Mouse (Mus musculus): Measurements from ENCODE around the gene Cpped1. TPM values are rescaled to one million over a fixed set of nuclear protein-coding genes. Genes with fewer than 3 reads are reported as not detected.
A peak's percentile ranks its signal among the peaks of the same experiment; 100 is the strongest.

Gene Cpped1
- polyA plus RNA-seq, 1 experiment from 2014 or later: 28.0 TPM

DNA sequence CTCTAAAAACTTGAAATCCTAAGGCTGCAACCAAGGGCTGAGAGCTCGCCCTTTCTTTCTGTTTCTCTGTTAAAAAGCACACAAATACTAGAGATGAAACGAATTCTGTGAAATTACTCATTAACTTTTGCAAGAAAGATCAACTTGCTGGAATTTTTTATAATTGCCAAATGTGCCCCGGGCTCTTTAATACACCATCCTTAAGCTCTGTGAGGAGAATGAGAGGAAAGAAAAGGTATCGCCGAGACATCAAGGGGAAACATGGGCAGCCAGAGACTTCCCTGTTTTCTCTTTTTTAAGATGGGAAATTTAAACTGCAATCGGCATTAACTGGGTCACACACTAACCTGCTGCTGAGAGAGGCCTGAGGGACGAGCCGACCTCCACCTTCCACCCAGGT, 84.9 kb downstream of the Cpped1 start:
- WGBS: 81% methylated on average over 8 of the region's 8 CpGs
- Histone ChIP-seq H3K27me3 (replicated peaks; ENCODE audit: control insufficient read depth, insufficient read depth, low read length) (no peaks in the 10 kb centered on the region), H3K36me3 (ENCODE audit: control insufficient read depth, insufficient read depth, low read length) (no peaks in the 10 kb centered on the region), H3K4me1 (replicated peaks; ENCODE audit: control insufficient read depth, insufficient read depth, low read length) (no peaks in the 10 kb centered on the region), H3K9ac (ENCODE audit: low read depth, low read length) (no peak overlapping the region), H3K27ac (ENCODE audit: low read depth, low read length) (no peak overlapping the region), H3K4me3 (ENCODE audit: low read depth, low read length) (no peak overlapping the region), H3K4me2 (no peak overlapping the region), H3K9me3 (ENCODE audit: control insufficient read depth, low read length) (no peaks in the 10 kb centered on the region)
- DNase-seq (ENCODE audit: low spot score) (no peak), ATAC-seq (replicated peaks; ENCODE audit: low FRiP score) (no peak)

DNA sequence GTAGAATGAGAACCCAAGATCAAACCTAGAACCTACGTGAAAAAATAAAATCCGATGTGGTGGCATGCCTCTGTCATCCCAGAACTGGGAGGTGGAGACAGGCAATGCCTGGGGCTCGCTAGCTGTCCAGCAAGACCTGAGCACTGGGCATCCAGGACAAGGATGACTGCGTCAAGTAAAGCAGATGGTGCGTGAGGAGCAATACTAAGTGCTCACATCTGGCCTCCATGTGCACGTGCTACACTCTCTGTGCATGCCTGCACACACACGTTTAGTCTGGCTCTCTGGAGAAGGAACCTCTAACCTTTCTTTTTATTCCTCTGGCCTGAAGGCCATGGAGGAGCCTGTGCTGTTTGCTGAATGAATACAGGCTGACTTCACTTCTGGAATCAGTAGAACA, 88.5 kb downstream of the Cpped1 start:
- H3K4me2 ChIP-seq: no peak overlapping the region
- no peaks in the 10 kb centered on the region for H3K36me3 ChIP-seq (ENCODE audit: control insufficient read depth, insufficient read depth, low read length)
- DNase-seq (ENCODE audit: low spot score) (no peak), ATAC-seq (replicated peaks; ENCODE audit: low FRiP score) (no peak)
- H3K9ac ChIP-seq (ENCODE audit: low read depth, low read length): no peak overlapping the region
- no peak overlapping the region for H3K27ac ChIP-seq (ENCODE audit: low read depth, low read length)
- no peaks in the 10 kb centered on the region for H3K4me1 ChIP-seq (replicated peaks; ENCODE audit: control insufficient read depth, insufficient read depth, low read length)
- WGBS: 81% methylated on average over 7 of the region's 7 CpGs
- H3K27me3 ChIP-seq (replicated peaks; ENCODE audit: control insufficient read depth, insufficient read depth, low read length): no peaks in the 10 kb centered on the region
- no peaks in the 10 kb centered on the region for H3K9me3 ChIP-seq (ENCODE audit: control insufficient read depth, low read length)
- no peak overlapping the region for H3K4me3 ChIP-seq (ENCODE audit: low read depth, low read length)

DNA sequence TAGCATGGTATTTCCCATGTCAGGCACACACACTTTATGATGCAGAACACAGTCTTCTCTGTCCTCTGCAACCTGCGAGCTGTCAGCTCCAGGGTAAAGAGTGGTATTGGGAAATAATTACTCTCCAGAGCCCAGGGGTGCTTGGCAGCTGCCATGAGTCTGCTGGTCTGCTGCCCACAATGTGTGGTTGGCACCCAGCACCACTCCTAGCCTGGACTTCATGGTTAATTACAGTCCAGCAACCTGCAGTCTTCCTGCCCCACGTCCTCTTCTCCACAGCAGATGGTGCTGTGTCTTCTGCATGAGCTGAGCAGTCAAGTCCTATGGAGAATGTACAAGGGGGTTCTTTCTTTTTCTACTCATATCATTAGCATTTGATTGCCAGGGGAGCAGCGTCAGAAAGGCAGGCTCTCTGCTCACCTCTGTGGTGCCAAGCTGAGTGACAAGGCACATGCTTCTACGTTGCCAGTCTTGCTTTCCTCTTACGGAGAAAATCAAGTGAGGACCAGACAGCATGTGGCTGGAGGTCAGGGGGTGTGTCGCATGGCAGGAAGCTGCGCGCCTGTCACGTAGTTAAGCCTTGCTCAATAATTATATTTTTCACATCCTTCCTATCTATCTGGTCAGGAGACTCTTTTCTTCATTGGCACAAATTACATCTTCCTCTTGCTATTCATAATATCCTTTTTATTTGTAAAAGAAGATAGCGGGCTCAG, 94.2 kb downstream of the Cpped1 start:
- Histone ChIP-seq H3K9ac (ENCODE audit: low read depth, low read length) (no peak overlapping the region), H3K27me3 (replicated peaks; ENCODE audit: control insufficient read depth, insufficient read depth, low read length) (no peaks in the 10 kb centered on the region), H3K9me3 (ENCODE audit: control insufficient read depth, low read length) (no peaks in the 10 kb centered on the region), H3K4me2 (no peak overlapping the region), H3K36me3 (ENCODE audit: control insufficient read depth, insufficient read depth, low read length) (no peaks in the 10 kb centered on the region), H3K4me1 (replicated peaks; ENCODE audit: control insufficient read depth, insufficient read depth, low read length) (no peaks in the 10 kb centered on the region), H3K27ac (ENCODE audit: low read depth, low read length) (no peak overlapping the region), H3K4me3 (ENCODE audit: low read depth, low read length) (no peak overlapping the region)
- no peak for DNase-seq (ENCODE audit: low spot score)
- no peak for ATAC-seq (replicated peaks; ENCODE audit: low FRiP score)
- WGBS: 82% methylated on average over 10 of the region's 10 CpGs

DNA sequence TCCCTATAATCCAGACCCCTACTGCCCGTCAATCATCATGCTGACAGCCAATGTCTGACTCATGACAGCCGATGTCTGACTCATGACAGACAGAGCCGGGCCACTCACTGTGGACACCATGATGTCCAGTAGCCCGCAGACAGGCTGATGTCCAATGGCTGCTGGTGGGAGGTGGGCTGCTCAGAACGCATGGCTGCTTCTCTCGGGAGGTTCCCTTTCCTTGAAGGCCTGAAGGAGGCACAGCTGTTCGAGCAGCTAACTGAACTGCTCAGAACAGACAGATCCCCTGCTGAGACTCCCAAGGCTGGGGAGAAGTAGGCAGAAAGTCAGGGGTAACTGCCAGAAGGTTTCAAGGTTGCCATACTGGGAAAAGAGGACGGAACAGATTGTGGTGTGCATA, 97.1 kb downstream of the Cpped1 start:
- WGBS: 74% methylated on average over 8 of the region's 8 CpGs
- no peak overlapping the region for H3K9ac ChIP-seq (ENCODE audit: low read depth, low read length)
- no peak for ATAC-seq (replicated peaks; ENCODE audit: low FRiP score)
- H3K4me3 ChIP-seq (ENCODE audit: low read depth, low read length): no peak overlapping the region
- no peak for DNase-seq (ENCODE audit: low spot score)
- H3K4me1 ChIP-seq (replicated peaks; ENCODE audit: control insufficient read depth, insufficient read depth, low read length): no peaks in the 10 kb centered on the region
- H3K27me3 ChIP-seq (replicated peaks; ENCODE audit: control insufficient read depth, insufficient read depth, low read length): no peaks in the 10 kb centered on the region
- no peak overlapping the region for H3K4me2 ChIP-seq
- no peaks in the 10 kb centered on the region for H3K36me3 ChIP-seq (ENCODE audit: control insufficient read depth, insufficient read depth, low read length)
- H3K27ac ChIP-seq (ENCODE audit: low read depth, low read length): no peak overlapping the region
- H3K9me3 ChIP-seq (ENCODE audit: control insufficient read depth, low read length): no peaks in the 10 kb centered on the region

DNA sequence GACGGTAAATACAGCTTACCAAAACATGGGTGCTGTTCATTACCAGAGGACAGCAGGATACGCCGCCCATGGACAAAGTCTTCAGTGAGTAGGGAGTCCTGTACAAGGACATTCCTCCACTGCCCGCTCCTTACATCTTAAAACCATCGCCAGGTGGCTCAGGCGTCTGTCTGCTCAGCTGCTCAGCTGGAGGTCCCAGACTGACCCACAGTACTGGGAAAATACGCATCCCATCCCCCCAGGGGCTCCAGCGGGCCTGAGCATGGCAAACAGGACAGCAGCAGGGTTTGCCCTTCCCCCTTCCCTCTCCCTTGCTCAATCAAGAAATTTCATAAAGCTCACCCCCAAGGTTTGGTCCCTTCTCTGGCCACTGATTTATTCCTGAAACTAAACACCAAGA, 99.6 kb downstream of the Cpped1 start:
- no peak overlapping the region for H3K27ac ChIP-seq (ENCODE audit: low read depth, low read length)
- no peak for ATAC-seq (replicated peaks; ENCODE audit: low FRiP score)
- DNase-seq (ENCODE audit: low spot score): no peak
- no peaks in the 10 kb centered on the region for H3K4me1 ChIP-seq (replicated peaks; ENCODE audit: control insufficient read depth, insufficient read depth, low read length)
- no peak overlapping the region for H3K9ac ChIP-seq (ENCODE audit: low read depth, low read length)
- H3K36me3 ChIP-seq (ENCODE audit: control insufficient read depth, insufficient read depth, low read length): no peaks in the 10 kb centered on the region
- H3K27me3 ChIP-seq (replicated peaks; ENCODE audit: control insufficient read depth, insufficient read depth, low read length): no peaks in the 10 kb centered on the region
- H3K9me3 ChIP-seq (ENCODE audit: control insufficient read depth, low read length): no peaks in the 10 kb centered on the region
- H3K4me2 ChIP-seq: no peak overlapping the region
- WGBS: 67% methylated on average over 8 of the region's 8 CpGs
- no peak overlapping the region for H3K4me3 ChIP-seq (ENCODE audit: low read depth, low read length)

DNA sequence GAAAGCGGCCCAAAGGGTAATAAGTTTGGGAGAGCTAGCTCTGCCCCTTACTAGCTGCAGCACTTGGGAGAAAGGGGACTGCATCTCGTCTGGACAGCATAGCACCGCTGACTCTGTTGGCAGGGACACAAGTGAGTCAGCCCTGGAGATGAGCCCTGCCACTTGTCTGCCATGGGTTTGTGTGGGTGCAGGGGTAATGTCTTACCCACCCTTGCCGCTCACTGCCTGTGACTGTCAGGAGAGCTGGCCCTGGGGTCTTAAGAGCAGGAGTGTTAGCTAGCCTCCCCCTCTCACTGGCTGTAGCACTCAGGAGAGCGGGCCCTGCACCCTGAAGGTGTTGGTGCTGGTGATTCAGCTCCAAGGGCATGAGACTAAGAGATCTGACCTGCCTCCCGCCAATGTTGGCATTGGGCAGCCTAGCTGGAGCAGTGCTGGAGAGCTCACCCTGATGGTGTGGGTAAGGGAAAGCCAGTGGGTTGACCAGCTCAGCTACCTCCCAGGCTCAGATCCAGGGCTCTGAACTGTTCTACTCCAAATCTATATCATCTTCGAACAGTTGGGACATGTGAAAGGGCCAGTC, 107.2 kb downstream of the Cpped1 start:
- Histone ChIP-seq H3K27me3 (replicated peaks; ENCODE audit: control insufficient read depth, insufficient read depth, low read length) (no peaks in the 10 kb centered on the region), H3K4me1 (replicated peaks; ENCODE audit: control insufficient read depth, insufficient read depth, low read length) (no peaks in the 10 kb centered on the region), H3K9me3 (ENCODE audit: control insufficient read depth, low read length) (no peaks in the 10 kb centered on the region), H3K36me3 (ENCODE audit: control insufficient read depth, insufficient read depth, low read length) (no peaks in the 10 kb centered on the region), H3K9ac (ENCODE audit: low read depth, low read length) (no peak overlapping the region), H3K4me2 (no peak overlapping the region), H3K4me3 (ENCODE audit: low read depth, low read length) (no peak overlapping the region), H3K27ac (ENCODE audit: low read depth, low read length) (no peak overlapping the region)
- ATAC-seq (replicated peaks; ENCODE audit: low FRiP score): no peak
- 81% methylated on average over 7 of the region's 7 CpGs for WGBS
- no peak for DNase-seq (ENCODE audit: low spot score)

DNA sequence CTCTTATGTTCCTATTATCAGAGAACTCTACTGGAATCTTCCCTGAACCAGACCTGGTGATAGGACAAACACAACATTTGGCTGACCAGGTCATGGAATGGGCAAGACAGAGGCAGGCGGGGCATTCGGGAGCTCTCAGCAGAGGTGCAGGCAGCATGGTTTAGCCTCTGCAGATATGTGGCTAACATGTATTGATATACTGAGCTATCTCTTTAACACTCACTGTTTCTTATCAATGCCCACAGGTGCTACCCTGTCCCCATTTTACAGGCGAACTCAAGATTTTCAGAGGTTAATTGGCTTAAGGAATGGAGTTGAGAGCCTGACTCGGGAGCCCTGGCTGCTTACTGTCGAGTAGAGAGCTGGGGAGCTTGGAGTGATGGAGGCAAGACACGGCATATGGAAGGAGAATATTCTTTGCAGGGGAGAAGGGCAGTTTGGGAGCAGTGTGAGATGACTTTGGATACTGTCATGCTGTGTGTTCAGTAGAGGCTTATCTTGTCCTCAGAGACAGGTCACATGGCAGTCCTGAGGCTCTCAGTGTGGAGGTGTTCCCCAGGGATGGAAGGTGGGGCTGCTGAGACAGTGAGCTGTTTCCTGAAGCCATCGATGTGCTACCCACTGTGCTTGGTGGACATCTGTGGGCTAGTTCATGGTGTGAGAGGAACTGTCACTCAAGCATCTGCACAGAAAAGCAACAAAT, 113.3 kb downstream of the Cpped1 start:
- no peak overlapping the region for H3K4me3 ChIP-seq (ENCODE audit: low read depth, low read length)
- no peaks in the 10 kb centered on the region for H3K27me3 ChIP-seq (replicated peaks; ENCODE audit: control insufficient read depth, insufficient read depth, low read length)
- no peak overlapping the region for H3K27ac ChIP-seq (ENCODE audit: low read depth, low read length)
- H3K9ac ChIP-seq (ENCODE audit: low read depth, low read length): no peak overlapping the region
- peak; percentile 62 for ATAC-seq (replicated peaks; ENCODE audit: low FRiP score)
- H3K36me3 ChIP-seq (ENCODE audit: control insufficient read depth, insufficient read depth, low read length): no peaks in the 10 kb centered on the region
- no peak for DNase-seq (ENCODE audit: low spot score)
- 0 out of 2 replicates have a peak, but pooled peaks cover 3% of the 10 kb centered on the region for H3K9me3 ChIP-seq (ENCODE audit: control insufficient read depth, low read length)
- WGBS: 53% methylated on average over 7 of the region's 7 CpGs
- H3K4me1 ChIP-seq (replicated peaks; ENCODE audit: control insufficient read depth, insufficient read depth, low read length): peaks cover 3% of the 10 kb centered on the region; the same call in 1 of the 2 replicates
- no peak overlapping the region for H3K4me2 ChIP-seq

DNA sequence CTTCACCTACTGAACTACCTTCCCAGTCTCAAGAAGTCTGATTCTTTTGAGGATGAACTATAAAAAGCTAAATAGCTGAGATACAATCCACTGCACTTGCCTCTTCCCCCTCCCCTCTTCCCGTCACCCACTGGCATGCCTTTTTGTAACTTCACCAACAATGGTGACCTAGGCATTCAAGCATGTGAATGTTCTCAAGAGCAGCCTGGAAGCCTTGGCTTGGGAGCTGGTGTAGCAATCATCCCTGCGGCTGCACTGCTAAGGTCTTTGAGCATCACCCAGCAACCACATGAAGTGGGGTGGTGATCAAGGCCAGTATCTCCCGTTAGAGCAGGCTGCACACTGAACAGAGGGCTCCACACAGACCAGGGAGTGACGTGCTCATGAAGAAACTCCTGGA, 114.6 kb downstream of the Cpped1 start:
- 72% methylated on average over 4 of the region's 4 CpGs for WGBS
- Histone ChIP-seq H3K9ac (ENCODE audit: low read depth, low read length) (no peak overlapping the region), H3K4me2 (no peak overlapping the region), H3K36me3 (ENCODE audit: control insufficient read depth, insufficient read depth, low read length) (no peaks in the 10 kb centered on the region), H3K9me3 (ENCODE audit: control insufficient read depth, low read length) (0 out of 2 replicates have a peak, but pooled peaks cover 3% of the 10 kb centered on the region), H3K4me3 (ENCODE audit: low read depth, low read length) (no peak overlapping the region), H3K27me3 (replicated peaks; ENCODE audit: control insufficient read depth, insufficient read depth, low read length) (no peaks in the 10 kb centered on the region), H3K4me1 (replicated peaks; ENCODE audit: control insufficient read depth, insufficient read depth, low read length) (peaks cover 3% of the 10 kb centered on the region; the same call in 1 of the 2 replicates), H3K27ac (ENCODE audit: low read depth, low read length) (no peak overlapping the region)
- no peak for DNase-seq (ENCODE audit: low spot score)
- no peak for ATAC-seq (replicated peaks; ENCODE audit: low FRiP score)

Data from liver, embryonic 11.5 days (tissue).